Mouse (Mus musculus): ENCODE data around the gene Plppr2. TPM values are rescaled to one million over a fixed set of nuclear protein-coding genes. Genes with fewer than 3 reads are reported as not detected.

The Plppr2 gene
- polyA plus RNA-seq, 1 experiment from 2014 or later, result 10.5 TPM

GRCm38 (mm10) chr9:21977331-21977730, 40.5 kb downstream of the Plppr2 start:
- H3K9me3 ChIP-seq (ENCODE audit: control insufficient read depth, low read length), result no peaks in the 10 kb centered on the region
- 78% methylated on average over 5 of the region's 5 CpGs for WGBS

GRCm38 (mm10) chr9:21977972-21978371, 41.1 kb downstream of the Plppr2 start:
- Histone ChIP-seq H3K4me3 (ENCODE audit: low read depth, low read length) (no peak overlapping the region), H3K9me3 (ENCODE audit: control insufficient read depth, low read length) (no peaks in the 10 kb centered on the region), H3K27me3 (replicated peaks; ENCODE audit: control insufficient read depth, insufficient read depth, low read length) (no peaks in the 10 kb centered on the region), H3K36me3 (ENCODE audit: control insufficient read depth, insufficient read depth, low read length) (no peaks in the 10 kb centered on the region), H3K4me2 (ENCODE audit: low read depth, low read length) (no peak overlapping the region), H3K27ac (replicated peaks; ENCODE audit: low read depth, low read length) (no peak overlapping the region), H3K4me1 (ENCODE audit: control insufficient read depth, insufficient read depth, low read length) (no peaks in the 10 kb centered on the region), H3K9ac (ENCODE audit: low read depth, low read length) (no peak overlapping the region)
- ATAC-seq (ENCODE audit: low read depth) (no peak; the same call in 1 of the 2 replicates), DNase-seq (ENCODE audit: low spot score) (no peak)
- WGBS, result 18% methylated on average over 2 of the region's 2 CpGs

More at GRCm38 (mm10) chr9:21977331-21977730, 40.5 kb downstream of the Plppr2 start:
- no peak overlapping the region for H3K27ac ChIP-seq (replicated peaks; ENCODE audit: low read depth, low read length)
- no peak for DNase-seq (ENCODE audit: low spot score)
- H3K9ac ChIP-seq (ENCODE audit: low read depth, low read length), result no peak overlapping the region
- H3K27me3 ChIP-seq (replicated peaks; ENCODE audit: control insufficient read depth, insufficient read depth, low read length), result no peaks in the 10 kb centered on the region
- no peak overlapping the region for H3K4me2 ChIP-seq (ENCODE audit: low read depth, low read length)
- no peak overlapping the region for H3K4me3 ChIP-seq (ENCODE audit: low read depth, low read length)
- no peak for ATAC-seq (ENCODE audit: low read depth)
- no peaks in the 10 kb centered on the region for H3K4me1 ChIP-seq (ENCODE audit: control insufficient read depth, insufficient read depth, low read length)
- no peaks in the 10 kb centered on the region for H3K36me3 ChIP-seq (ENCODE audit: control insufficient read depth, insufficient read depth, low read length)

- Histone ChIP-seq H3K9me3 (ENCODE audit: control insufficient read depth, low read length) (no peaks in the 10 kb centered on the region), H3K27me3 (replicated peaks; ENCODE audit: control insufficient read depth, insufficient read depth, low read length) (no peaks in the 10 kb centered on the region), H3K4me3 (ENCODE audit: low read depth, low read length) (no peak overlapping the region), H3K27ac (replicated peaks; ENCODE audit: low read depth, low read length) (no peak overlapping the region), H3K9ac (ENCODE audit: low read depth, low read length) (no peak overlapping the region), H3K4me2 (ENCODE audit: low read depth, low read length) (no peak overlapping the region), H3K4me1 (ENCODE audit: control insufficient read depth, insufficient read depth, low read length) (no peaks in the 10 kb centered on the region), H3K36me3 (ENCODE audit: control insufficient read depth, insufficient read depth, low read length) (no peaks in the 10 kb centered on the region)
- WGBS, result 89% methylated on average over 4 of the region's 4 CpGs
- ATAC-seq (ENCODE audit: low read depth), result no peak
- DNase-seq (ENCODE audit: low spot score), result no peak
Measured at GRCm38 (mm10) chr9:21978398-21979128, 41.7 kb downstream of the Plppr2 start.

GRCm38 (mm10) chr9:21983911-21984310, 47.1 kb downstream of the Plppr2 start:
- no peak overlapping the region for H3K9ac ChIP-seq (ENCODE audit: low read depth, low read length)
- H3K9me3 ChIP-seq (ENCODE audit: control insufficient read depth, low read length), result no peaks in the 10 kb centered on the region
- 13% methylated on average over 3 of the region's 3 CpGs for WGBS
- no peak overlapping the region for H3K4me3 ChIP-seq (ENCODE audit: low read depth, low read length)
- H3K36me3 ChIP-seq (ENCODE audit: control insufficient read depth, insufficient read depth, low read length), result no peaks in the 10 kb centered on the region
- no peak overlapping the region for H3K27ac ChIP-seq (replicated peaks; ENCODE audit: low read depth, low read length)
- ATAC-seq (ENCODE audit: low read depth) (no peak), DNase-seq (ENCODE audit: low spot score) (no peak)
- H3K27me3 ChIP-seq (replicated peaks; ENCODE audit: control insufficient read depth, insufficient read depth, low read length), result peaks cover 36% of the 10 kb centered on the region
- 0 out of 2 replicates have a peak, but pooled peaks cover 6% of the 10 kb centered on the region for H3K4me1 ChIP-seq (ENCODE audit: control insufficient read depth, insufficient read depth, low read length)
- H3K4me2 ChIP-seq (ENCODE audit: low read depth, low read length), result no peak overlapping the region

- WGBS, result 8% methylated on average over 27 of the region's 36 CpGs
- Histone ChIP-seq H3K4me2 (ENCODE audit: low read depth, low read length) (peak overlapping the region; percentile 56), H3K4me3 (ENCODE audit: low read depth, low read length) (peak overlapping the region; percentile 39; the same call in 1 of the 2 replicates), H3K9ac (ENCODE audit: low read depth, low read length) (no peak overlapping the region), H3K4me1 (ENCODE audit: control insufficient read depth, insufficient read depth, low read length) (0 out of 2 replicates have a peak, but pooled peaks cover 14% of the 10 kb centered on the region), H3K36me3 (ENCODE audit: control insufficient read depth, insufficient read depth, low read length) (no peaks in the 10 kb centered on the region), H3K27ac (replicated peaks; ENCODE audit: low read depth, low read length) (no peak overlapping the region), H3K27me3 (replicated peaks; ENCODE audit: control insufficient read depth, insufficient read depth, low read length) (peaks cover 75% of the 10 kb centered on the region), H3K9me3 (ENCODE audit: control insufficient read depth, low read length) (no peaks in the 10 kb centered on the region)
- ATAC-seq (ENCODE audit: low read depth) (no peak), DNase-seq (ENCODE audit: low spot score) (no peak)
Measured at GRCm38 (mm10) chr9:21987592-21988342, 50.9 kb downstream of the Plppr2 start.

GRCm38 (mm10) chr9:21988421-21989101, 51.7 kb downstream of the Plppr2 start:
- ATAC-seq (ENCODE audit: low read depth), result peak; percentile 56

GRCm38 (mm10) chr9:21989230-21990110, 52.6 kb downstream of the Plppr2 start, which contains the start of gene Rgl3:
Rgl3 (minus strand) TSS chr9:21989446.
- 1% methylated on average over 36 of the region's 42 CpGs for WGBS
- ATAC-seq (ENCODE audit: low read depth), result no peak; the same call in 1 of the 2 replicates
- Histone ChIP-seq H3K36me3 (ENCODE audit: control insufficient read depth, insufficient read depth, low read length) (no peaks in the 10 kb centered on the region), H3K27me3 (replicated peaks; ENCODE audit: control insufficient read depth, insufficient read depth, low read length) (peaks cover 78% of the 10 kb centered on the region), H3K4me2 (ENCODE audit: low read depth, low read length) (peak within 1 kb of the TSS; percentile 56), H3K4me3 (ENCODE audit: low read depth, low read length) (peak within 1 kb of the TSS; percentile 39), H3K9me3 (ENCODE audit: control insufficient read depth, low read length) (no peaks in the 10 kb centered on the region), H3K4me1 (ENCODE audit: control insufficient read depth, insufficient read depth, low read length) (0 out of 2 replicates have a peak, but pooled peaks cover 14% of the 10 kb centered on the region), H3K27ac (replicated peaks; ENCODE audit: low read depth, low read length) (no peak within 1 kb of the TSS), H3K9ac (ENCODE audit: low read depth, low read length) (peak within 1 kb of the TSS; percentile 52)
- peak; percentile 7 for DNase-seq (ENCODE audit: low spot score)

More at GRCm38 (mm10) chr9:21988421-21989101, 51.7 kb downstream of the Plppr2 start:
- Histone ChIP-seq H3K36me3 (ENCODE audit: control insufficient read depth, insufficient read depth, low read length) (no peaks in the 10 kb centered on the region), H3K4me3 (ENCODE audit: low read depth, low read length) (peak overlapping the region; percentile 39), H3K27me3 (replicated peaks; ENCODE audit: control insufficient read depth, insufficient read depth, low read length) (peaks cover 78% of the 10 kb centered on the region), H3K4me2 (ENCODE audit: low read depth, low read length) (peak overlapping the region; percentile 56), H3K4me1 (ENCODE audit: control insufficient read depth, insufficient read depth, low read length) (0 out of 2 replicates have a peak, but pooled peaks cover 14% of the 10 kb centered on the region), H3K9me3 (ENCODE audit: control insufficient read depth, low read length) (no peaks in the 10 kb centered on the region), H3K27ac (replicated peaks; ENCODE audit: low read depth, low read length) (no peak overlapping the region), H3K9ac (ENCODE audit: low read depth, low read length) (peak overlapping the region; percentile 52)
- DNase-seq (ENCODE audit: low spot score), result no peak
- under 1% methylated on average over 31 of the region's 32 CpGs for WGBS

Measured in embryonic facial prominence, embryonic 14.5 days (tissue).